Mouse (Mus musculus) lung, postnatal 0 days (tissue): ENCODE measurements around the gene Gm26938.

ENCODE experiments used
- CTCF ChIP-seq: IDR thresholded peaks from 2 replicates; pipeline ENCODE4 v1.5.1; 2016; ENCODE audit warnings: antibody characterized with exemption, mild to moderate bottlenecking
- EP300 ChIP-seq: IDR thresholded peaks from 2 replicates; pipeline ENCODE4 v1.6.1; 2016; ENCODE audit warnings: antibody characterized with exemption, mild to moderate bottlenecking, control low read depth

GRCm38 (mm10) chr5:139832125-139832524 is 5.9 kb upstream of the Gm26938 start:
- TF ChIP-seq CTCF (no peak), EP300 (no peak)
